Mouse (Mus musculus) liver, embryonic 16.5 days (tissue): ENCODE results near the gene Ndrg3. TPM values are rescaled to one million over a fixed set of nuclear protein-coding genes. Genes with fewer than 3 reads are reported as not detected.
A peak's percentile ranks its signal among the peaks of the same experiment; 100 is the strongest.
"Not testable (repeated sequence)": the region's sequence is repeated elsewhere in the genome, so short reads cannot be mapped to it uniquely, and the experiment has no call there.

Source experiments
- ATAC-seq: fragments of 200-750 bp; cut with Nextera tagmentation; 2 replicates; pipeline ENCODE4 v1.8.0; 2017; ENCODE audit warnings: low read depth, mild to moderate bottlenecking, moderate number of reproducible peaks, moderate library complexity
- H3K27ac ChIP-seq: fragments of 300-500 bp; sonication (generic); 2 replicates; pipeline ENCODE4 v1.5.1; 2014; ENCODE audit warnings: mild to moderate bottlenecking, low read length
- H3K27me3 ChIP-seq: fragments of 300-500 bp; sonication (generic); 2 replicates; pipeline ENCODE4 v1.6.1; 2014; ENCODE audit warnings: low read depth, low read length, mixed read lengths; ENCODE audit not compliant: control insufficient read depth, insufficient read depth
- H3K36me3 ChIP-seq: fragments of 300-500 bp; sonication (generic); 2 replicates; pipeline ENCODE4 v1.6.1; 2014; ENCODE audit warnings: mild to moderate bottlenecking; ENCODE audit not compliant: control insufficient read depth, insufficient read depth
- H3K4me1 ChIP-seq: fragments of 300-500 bp; sonication (generic); 2 replicates; pipeline ENCODE4 v1.6.1; 2014; ENCODE audit warnings: low read depth, low read length, mixed read lengths; ENCODE audit not compliant: control insufficient read depth
- H3K4me2 ChIP-seq: fragments of 300-500 bp; sonication (generic); 2 replicates; pipeline ENCODE4 v1.6.1; 2014; ENCODE audit warnings: low read depth, low read length, mixed read lengths
- H3K4me3 ChIP-seq: fragments of 300-500 bp; sonication (generic); 2 replicates; pipeline ENCODE4 v1.5.1; 2014; ENCODE audit warnings: low read depth, mild to moderate bottlenecking, low read length
- H3K9ac ChIP-seq: fragments of 300-500 bp; sonication (generic); 2 replicates; pipeline ENCODE4 v1.6.1; 2014; ENCODE audit warnings: low read depth, low read length
- H3K9me3 ChIP-seq: fragments of 300-500 bp; sonication (generic); replicated peaks from 2 replicates; pipeline ENCODE4 v1.6.1; 2016; ENCODE audit warnings: low read length; ENCODE audit not compliant: control insufficient read depth
- WGBS: fragments of 180-500 bp; shearing (Covaris S2); extraction: QIAGEN DNeasy Blood & Tissue Kit; methylation state at CpG from one replicate; pipeline ENCODE4 v1.1.7; 2014; ENCODE audit not compliant: insufficient replicate concordance; 5-methylcytosine and 5-hydroxymethylcytosine counted together
- polyA plus RNA-seq: library from polyadenylated mRNA; unstranded; fragments of >200 nt; fragmentation: Nextera tagmentation; extraction: Ambion mirVana; gene quantifications from 2 replicates; pipeline ENCODE4 v1.2.1, GENCODE M21; 2015

Ndrg3 gene
- polyA plus RNA-seq, 1 experiment from 2014 or later = 30.8 TPM

GRCm38 (mm10) chr2:156958496-156959252 lies 33.2 kb downstream of the Ndrg3 start:
- Histone ChIP-seq H3K27me3 (no peaks in the 10 kb centered on the region), H3K9me3 (no peaks in the 10 kb centered on the region), H3K4me3 (no peak overlapping the region), H3K4me1 (peaks cover 33% of the 10 kb centered on the region), H3K4me2 (0 out of 2 replicates have a peak overlapping the region, but pooled peaks have one; percentile 14), H3K36me3 (no peaks in the 10 kb centered on the region), H3K27ac (peak overlapping the region; percentile 86), H3K9ac (no peak overlapping the region)
- ATAC-seq = peak; percentile 66
- WGBS = 30% methylated on average over 9 of the region's 9 CpGs

- no peaks in the 10 kb centered on the region for H3K9me3 ChIP-seq
- ATAC-seq = no peak
- no peaks in the 10 kb centered on the region for H3K27me3 ChIP-seq
- H3K27ac ChIP-seq = no peak overlapping the region
- H3K4me3 ChIP-seq = no peak overlapping the region
- 87% methylated on average over 2 of the region's 2 CpGs for WGBS
- peaks cover 33% of the 10 kb centered on the region for H3K4me1 ChIP-seq
- H3K36me3 ChIP-seq = no peaks in the 10 kb centered on the region
- H3K9ac ChIP-seq = no peak overlapping the region
- no peak overlapping the region for H3K4me2 ChIP-seq
Measured at GRCm38 (mm10) chr2:156957035-156957434, 34.8 kb downstream of the Ndrg3 start.

DNA sequence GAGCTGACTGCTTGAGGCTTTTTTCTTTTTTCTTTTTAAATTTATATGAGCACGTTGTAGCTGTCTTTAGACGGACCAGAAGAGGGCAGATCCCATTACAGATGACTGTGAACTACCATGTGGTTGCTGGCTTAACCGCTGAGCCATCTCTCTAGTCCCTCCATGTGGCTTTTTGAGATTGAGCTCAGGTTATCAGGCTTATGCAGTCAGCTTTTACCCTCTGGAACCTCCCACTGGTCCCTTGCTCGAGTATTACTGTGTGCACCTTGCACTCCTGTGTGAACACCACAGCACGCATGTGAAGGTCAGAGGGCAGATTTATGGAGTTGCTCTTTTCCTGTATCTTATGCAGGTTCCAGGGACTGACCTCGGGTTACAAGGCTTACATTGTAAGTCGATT lies 35.5 kb downstream of the Ndrg3 start:
- 29% methylated on average over 7 of the region's 7 CpGs for whole genome bisulfite sequencing
- Histone ChIP-seq H3K9me3 (no peaks in the 10 kb centered on the region), H3K27ac (peak overlapping the region; percentile 67), H3K4me1 (peaks cover 33% of the 10 kb centered on the region), H3K27me3 (no peaks in the 10 kb centered on the region), H3K4me2 (peak overlapping the region; percentile 3; the same call in 1 of the 2 replicates), H3K36me3 (no peaks in the 10 kb centered on the region), H3K4me3 (no peak overlapping the region), H3K9ac (no peak overlapping the region)
- ATAC-seq = peak; percentile 90

DNA sequence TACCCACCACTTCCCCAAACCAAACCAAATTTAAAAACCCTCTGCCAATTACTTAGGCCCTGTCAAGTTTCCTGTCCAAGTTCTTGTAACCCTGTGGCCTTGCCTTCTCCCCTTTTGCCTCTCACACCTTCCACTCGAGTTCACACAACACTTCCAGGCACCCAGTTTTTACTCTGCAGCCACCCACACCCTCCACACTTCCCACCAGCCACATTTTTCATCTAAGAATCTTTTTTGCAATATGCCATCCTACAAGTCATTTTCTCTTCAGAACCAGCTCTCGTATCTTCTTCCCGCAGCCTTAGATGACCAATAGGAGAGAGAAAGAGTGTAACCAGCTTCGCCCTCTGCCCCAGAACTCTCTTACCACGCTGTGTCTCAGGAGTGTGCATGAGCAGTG lies 37.4 kb downstream of the Ndrg3 start:
- peaks cover 33% of the 10 kb centered on the region for H3K4me1 ChIP-seq
- 82% methylated on average over 5 of the region's 5 CpGs for WGBS
- ATAC-seq = no peak
- no peaks in the 10 kb centered on the region for H3K36me3 ChIP-seq
- no peaks in the 10 kb centered on the region for H3K27me3 ChIP-seq
- H3K9ac ChIP-seq = no peak overlapping the region
- no peak overlapping the region for H3K4me3 ChIP-seq
- no peak overlapping the region for H3K27ac ChIP-seq
- no peak overlapping the region for H3K4me2 ChIP-seq
- H3K9me3 ChIP-seq = no peaks in the 10 kb centered on the region

DNA sequence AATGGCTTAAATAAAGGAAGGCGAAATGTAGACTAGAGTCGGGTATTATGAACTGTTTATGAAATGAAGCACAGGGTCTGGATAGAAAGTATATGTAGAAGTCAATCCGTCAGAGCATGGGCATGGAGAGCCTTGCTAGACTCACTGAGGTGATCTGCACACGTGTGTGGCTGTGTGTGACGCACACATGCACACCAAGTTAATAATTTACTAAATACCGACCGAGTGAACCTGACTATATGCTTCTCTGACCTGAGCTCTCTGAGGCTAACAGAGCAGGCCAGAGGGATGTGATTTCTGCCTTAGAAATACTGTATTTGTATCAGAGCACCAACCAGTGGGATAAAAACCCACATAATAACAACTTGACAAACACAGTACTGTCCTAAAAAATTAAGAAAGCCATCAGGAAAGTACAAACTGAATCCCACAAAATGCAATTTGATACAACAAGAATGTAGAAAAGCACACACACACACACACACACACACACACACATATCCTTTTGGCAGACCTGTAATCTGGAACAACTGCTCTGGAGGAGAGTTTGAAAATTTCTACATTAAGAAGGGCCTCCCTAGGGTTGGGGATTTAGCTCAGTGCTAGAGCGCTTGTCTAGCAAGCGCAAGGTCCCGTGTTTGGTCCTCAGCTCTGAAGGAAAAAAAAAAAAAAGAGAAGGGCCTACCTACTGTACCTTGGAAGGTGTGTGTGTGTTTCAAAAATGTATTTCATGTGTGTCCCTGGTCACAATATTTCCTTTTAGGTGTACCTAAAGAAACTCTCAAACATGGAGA lies 40.4 kb downstream of the Ndrg3 start:
- H3K4me3 ChIP-seq = no peak overlapping the region
- 78% methylated on average over 10 of the region's 10 CpGs for WGBS
- peak; percentile 81 for ATAC-seq
- peaks cover 4% of the 10 kb centered on the region for H3K36me3 ChIP-seq
- H3K4me2 ChIP-seq = no peak overlapping the region
- no peak overlapping the region for H3K9ac ChIP-seq
- peak overlapping the region; percentile 45; the same call in 1 of the 2 replicates for H3K27ac ChIP-seq
- no peaks in the 10 kb centered on the region for H3K9me3 ChIP-seq
- peaks cover 9% of the 10 kb centered on the region for H3K4me1 ChIP-seq
- no peaks in the 10 kb centered on the region for H3K27me3 ChIP-seq

DNA sequence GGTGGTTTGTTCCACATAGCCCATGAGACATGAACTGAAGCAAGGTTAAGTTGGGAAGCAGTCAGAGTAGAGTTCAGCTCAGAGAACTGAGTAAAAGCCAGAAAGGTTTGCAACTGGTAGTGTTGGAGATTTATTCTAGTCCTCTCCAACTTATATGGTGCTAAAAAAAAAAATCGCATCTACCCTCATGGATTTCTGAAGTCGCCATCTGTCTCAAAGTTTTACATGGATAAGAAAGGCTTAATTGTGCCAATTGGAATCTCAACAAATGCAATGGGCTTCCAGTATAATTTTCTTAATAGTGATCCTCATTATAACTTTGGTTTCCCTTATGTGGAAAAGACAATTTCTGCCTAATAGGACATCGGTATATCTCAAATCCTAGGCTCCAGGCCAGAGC lies 41.0 kb downstream of the Ndrg3 start:
- H3K27me3 ChIP-seq = no peaks in the 10 kb centered on the region
- peaks cover 4% of the 10 kb centered on the region for H3K36me3 ChIP-seq
- H3K4me1 ChIP-seq = peaks cover 3% of the 10 kb centered on the region
- WGBS = 88% methylated on average over 3 of the region's 3 CpGs
- ATAC-seq = no peak
- H3K4me3 ChIP-seq = no peak overlapping the region
- no peak overlapping the region for H3K4me2 ChIP-seq
- H3K27ac ChIP-seq = peak overlapping the region; percentile 45; the same call in 1 of the 2 replicates
- no peaks in the 10 kb centered on the region for H3K9me3 ChIP-seq
- no peak overlapping the region for H3K9ac ChIP-seq

GRCm38 (mm10) chr2:156941523-156941922 lies 50.3 kb downstream of the Ndrg3 start:
- H3K27me3 ChIP-seq, H3K36me3 ChIP-seq, ATAC-seq, H3K4me2 ChIP-seq, H3K4me3 ChIP-seq, H3K27ac ChIP-seq, H3K4me1 ChIP-seq, H3K9me3 ChIP-seq, H3K9ac ChIP-seq: not testable (repeated sequence)
- WGBS = 87% methylated on average over 9 of the region's 9 CpGs

- not testable (repeated sequence) for H3K4me1 ChIP-seq, H3K4me3 ChIP-seq, ATAC-seq, H3K9ac ChIP-seq, H3K9me3 ChIP-seq, H3K4me2 ChIP-seq, H3K27me3 ChIP-seq, H3K27ac ChIP-seq, H3K36me3 ChIP-seq
- WGBS = 75% methylated on average over 6 of the region's 6 CpGs
Measured at GRCm38 (mm10) chr2:156939926-156940325, 51.9 kb downstream of the Ndrg3 start.

DNA sequence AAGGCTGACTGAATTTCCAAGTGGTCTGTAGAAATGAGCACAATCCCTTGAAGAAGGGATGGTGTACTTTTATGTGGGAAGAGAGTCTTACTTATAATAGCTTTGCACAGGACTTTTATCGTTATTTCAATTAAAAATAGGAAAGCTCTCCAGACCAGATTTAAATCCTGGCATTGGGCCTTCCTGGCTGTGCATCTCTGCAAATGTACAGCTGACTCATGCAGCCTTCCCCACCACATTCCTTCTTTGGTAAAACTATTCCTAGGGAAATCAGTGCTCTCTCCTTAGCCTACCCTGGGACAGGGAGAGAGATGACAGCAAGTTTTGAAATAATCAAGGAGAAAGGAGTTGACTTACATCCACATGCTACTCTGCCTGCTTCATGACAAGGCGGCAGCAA lies 54.1 kb downstream of the Ndrg3 start:
- no peaks in the 10 kb centered on the region for H3K4me1 ChIP-seq
- no peak overlapping the region for H3K27ac ChIP-seq
- H3K36me3 ChIP-seq = peaks cover 2% of the 10 kb centered on the region
- no peak overlapping the region for H3K4me2 ChIP-seq
- 89% methylated on average over 2 of the region's 2 CpGs for WGBS
- no peaks in the 10 kb centered on the region for H3K9me3 ChIP-seq
- H3K4me3 ChIP-seq = no peak overlapping the region
- H3K9ac ChIP-seq = no peak overlapping the region
- no peaks in the 10 kb centered on the region for H3K27me3 ChIP-seq
- no peak for ATAC-seq
